Mouse (Mus musculus) mouse trophoblast stem cell (cell line): Measurements from ENCODE around the gene Odr4.

Experiments
- in situ Hi-C, 2 experiments: fragments of 300-500 bp; cut with MseI, MboI; formaldehyde crosslinking; loops; 2 replicates in 1 of 2; 3 replicates in 1 of 2; pipeline ENCODE4 v1.15.1; 2025

The Odr4 gene

GRCm38 (mm10) chr1:150392638-150393487, at the start of gene Odr4, which contains the start of gene Tpr:
TSS of gene Odr4 (minus strand) at chr1:150393080.
TSS of gene Tpr (plus strand) at chr1:150392838.
- in situ Hi-C loops: no loop called here

GRCm38 (mm10) chr1:150441731-150442130, 48.9 kb upstream of the Odr4 start:
- in situ Hi-C loops: no loop called here

GRCm38 (mm10) chr1:150438641-150439040, 45.8 kb upstream of the Odr4 start:
- in situ Hi-C loops: no loop called here

GRCm38 (mm10) chr1:150426216-150426615, 33.3 kb upstream of the Odr4 start:
- in situ Hi-C loops: no loop called here

GRCm38 (mm10) chr1:150425665-150426064, 32.8 kb upstream of the Odr4 start:
- in situ Hi-C loops: no loop called here

- in situ Hi-C loops: no loop called here
Observed at GRCm38 (mm10) chr1:150418426-150418825, 25.5 kb upstream of the Odr4 start.

- in situ Hi-C loops: no loop called here
Observed at GRCm38 (mm10) chr1:150416006-150416405, 23.1 kb upstream of the Odr4 start.

GRCm38 (mm10) chr1:150409996-150410395, 17.1 kb upstream of the Odr4 start:
- in situ Hi-C loops: no loop called here

GRCm38 (mm10) chr1:150407285-150407684, 14.4 kb upstream of the Odr4 start:
- in situ Hi-C loops: no loop called here

- in situ Hi-C loops: no loop called here
Observed at GRCm38 (mm10) chr1:150404555-150404954, 11.7 kb upstream of the Odr4 start.

- in situ Hi-C loops: no loop called here
Observed at GRCm38 (mm10) chr1:150403914-150404313, 11.0 kb upstream of the Odr4 start.

GRCm38 (mm10) chr1:150396001-150396400, 3.1 kb upstream of the Odr4 start:
- in situ Hi-C loops: no loop called here

- in situ Hi-C loops: no loop called here
Observed at GRCm38 (mm10) chr1:150393488-150393852, 590 bp upstream of the Odr4 start.

- in situ Hi-C loops: no loop called here
Observed at GRCm38 (mm10) chr1:150391931-150392637, 796 bp downstream of the Odr4 start.

GRCm38 (mm10) chr1:150389390-150390129, 3.3 kb downstream of the Odr4 start:
- in situ Hi-C loops: no loop called here

- in situ Hi-C loops: no loop called here
Observed at GRCm38 (mm10) chr1:150387572-150387971, 5.3 kb downstream of the Odr4 start.

- in situ Hi-C loops: no loop called here
Observed at GRCm38 (mm10) chr1:150384138-150384537, 8.7 kb downstream of the Odr4 start.

GRCm38 (mm10) chr1:150374247-150374646, 18.6 kb downstream of the Odr4 start:
- in situ Hi-C loops: no loop called here

- in situ Hi-C loops: no loop called here
Observed at GRCm38 (mm10) chr1:150372895-150373294, 20.0 kb downstream of the Odr4 start.

- in situ Hi-C loops: no loop called here
Observed at GRCm38 (mm10) chr1:150360864-150361263, 32.0 kb downstream of the Odr4 start.

GRCm38 (mm10) chr1:150335111-150335510, 57.8 kb downstream of the Odr4 start:
- in situ Hi-C loops: no loop called here

GRCm38 (mm10) chr1:150319205-150319604, 73.7 kb downstream of the Odr4 start, which contains the start of gene Pdc:
TSS of gene Pdc (plus strand) at chr1:150319417.
- in situ Hi-C loops: no loop called here
